18 mouse cellular contexts compared by ENCODE assay signal in genomic region chr15:12452141-12452995, GRCm38 (mm10).
DNase-seq lines count a peak whose midpoint lies in the region; ATAC-seq lines count a peak whose summit lies in the region.
"Had no signal": no experiment of that assay in that cellular context is flagged by ENCODE, and none has a peak within 500 bp of the region (broad histone marks: within the 10 kb centered on the region; RNA-seq: fewer than 3 reads in every experiment).

No protein-coding gene starts in this region.

- H3K4me3 ChIP-seq in forebrain, embryonic 16.5 days (replicated peaks; ENCODE audit: low read length) = no peak overlapping the region
- no peak overlapping the region for H3K4me3 ChIP-seq in forebrain, embryonic 13.5 days
- H3K4me3 ChIP-seq in kidney, embryonic 14.5 days (ENCODE audit: low read length) = no peak overlapping the region
- H3K4me3 ChIP-seq in kidney, embryonic 15.5 days (replicated peaks) = no peak overlapping the region
- H3K4me3 ChIP-seq: embryonic facial prominence, embryonic 13.5 days; limb, embryonic 15.5 days; midbrain, embryonic 12.5 days had no signal

- H3K9me3 ChIP-seq in forebrain, embryonic 16.5 days (ENCODE audit: control insufficient read depth, low read length) = no peaks in the 10 kb centered on the region
- H3K9me3 ChIP-seq in forebrain, embryonic 13.5 days (replicated peaks) = no peaks in the 10 kb centered on the region
- H3K9me3 ChIP-seq in kidney, embryonic 14.5 days (ENCODE audit: control insufficient read depth, low read length) = no peaks in the 10 kb centered on the region
- no peaks in the 10 kb centered on the region for H3K9me3 ChIP-seq in kidney, embryonic 15.5 days (replicated peaks)
- H3K9me3 ChIP-seq: embryonic facial prominence, embryonic 13.5 days; limb, embryonic 15.5 days; midbrain, embryonic 12.5 days had no signal

- 81% methylated on average over 6 of the region's 6 CpGs for WGBS in forebrain, embryonic 16.5 days
- 88% methylated on average over 6 of the region's 6 CpGs for WGBS in forebrain, embryonic 13.5 days
- WGBS in kidney, embryonic 14.5 days = 63% methylated on average over 6 of the region's 6 CpGs
- WGBS in kidney, embryonic 15.5 days = 64% methylated on average over 6 of the region's 6 CpGs

- no peaks in the 10 kb centered on the region for H3K36me3 ChIP-seq in forebrain, embryonic 16.5 days (ENCODE audit: control insufficient read depth, insufficient read depth)
- H3K36me3 ChIP-seq in forebrain, embryonic 13.5 days (ENCODE audit: poor library complexity, severe bottlenecking) = no peaks in the 10 kb centered on the region
- peaks cover 3% of the 10 kb centered on the region; the same call in 1 of the 2 replicates for H3K36me3 ChIP-seq in kidney, embryonic 14.5 days (ENCODE audit: control insufficient read depth, insufficient read depth, low read length)
- peaks cover 25% of the 10 kb centered on the region; the same call in 1 of the 2 replicates for H3K36me3 ChIP-seq in kidney, embryonic 15.5 days
- H3K36me3 ChIP-seq: embryonic facial prominence, embryonic 13.5 days; limb, embryonic 15.5 days; midbrain, embryonic 12.5 days had no signal

- H3K4me2 ChIP-seq in forebrain, embryonic 16.5 days (ENCODE audit: low read length) = no peak overlapping the region
- H3K4me2 ChIP-seq in forebrain, embryonic 13.5 days = no peak overlapping the region
- H3K4me2 ChIP-seq in kidney, embryonic 14.5 days (replicated peaks; ENCODE audit: low read depth, low read length) = no peak overlapping the region
- no peak overlapping the region for H3K4me2 ChIP-seq in kidney, embryonic 15.5 days
- H3K4me2 ChIP-seq: embryonic facial prominence, embryonic 13.5 days; limb, embryonic 15.5 days; midbrain, embryonic 12.5 days had no signal

- no peaks in the 10 kb centered on the region for H3K4me1 ChIP-seq in forebrain, embryonic 16.5 days (replicated peaks; ENCODE audit: control insufficient read depth, insufficient read depth, low read length)
- H3K4me1 ChIP-seq in forebrain, embryonic 13.5 days = no peaks in the 10 kb centered on the region
- peaks cover 4% of the 10 kb centered on the region; the same call in 1 of the 2 replicates for H3K4me1 ChIP-seq in kidney, embryonic 14.5 days (ENCODE audit: control insufficient read depth, insufficient read depth, low read length)
- peaks cover 35% of the 10 kb centered on the region for H3K4me1 ChIP-seq in kidney, embryonic 15.5 days
- H3K4me1 ChIP-seq: midbrain, embryonic 12.5 days had no signal

- H3K27me3 ChIP-seq in forebrain, embryonic 16.5 days (replicated peaks; ENCODE audit: control insufficient read depth, insufficient read depth, low read length) = no peaks in the 10 kb centered on the region
- H3K27me3 ChIP-seq in forebrain, embryonic 13.5 days = no peaks in the 10 kb centered on the region
- no peaks in the 10 kb centered on the region for H3K27me3 ChIP-seq in kidney, embryonic 14.5 days (ENCODE audit: control insufficient read depth, insufficient read depth, low read length)
- no peaks in the 10 kb centered on the region for H3K27me3 ChIP-seq in kidney, embryonic 15.5 days
- H3K27me3 ChIP-seq: CH12.LX; embryonic facial prominence, embryonic 13.5 days; limb, embryonic 15.5 days; midbrain, embryonic 12.5 days had no signal

- no peak overlapping the region for H3K27ac ChIP-seq in forebrain, embryonic 16.5 days (ENCODE audit: low read length)
- H3K27ac ChIP-seq in forebrain, embryonic 13.5 days = no peak overlapping the region
- no peak overlapping the region for H3K27ac ChIP-seq in kidney, embryonic 14.5 days (ENCODE audit: low read depth, low read length)
- H3K27ac ChIP-seq in kidney, embryonic 15.5 days = no peak overlapping the region
- H3K27ac ChIP-seq: embryonic facial prominence, embryonic 13.5 days; limb, embryonic 15.5 days; midbrain, embryonic 12.5 days had no signal

- ATAC-seq in forebrain, embryonic 16.5 days = peak; percentile 26; the same call in 1 of the 2 replicates
- no peak for ATAC-seq in forebrain, embryonic 13.5 days
- peak; percentile 47; the same call in 1 of the 2 replicates for ATAC-seq in kidney, embryonic 14.5 days (ENCODE audit: low FRiP score, low TSS enrichment)
- no peak; the same call in 1 of the 2 replicates for ATAC-seq in kidney, embryonic 15.5 days (replicated peaks; ENCODE audit: low FRiP score)
- no peak for ATAC-seq in megakaryocyte-erythroid progenitor cell, adult 5-6 weeks (replicated peaks; ENCODE audit: low FRiP score, low TSS enrichment, poor library complexity, severe bottlenecking)
- ATAC-seq: inflammation-experienced regulatory T-cells, adult 6 months had no signal

- peak; percentile 28 for DNase-seq in cerebellum, adult 11 months
- DNase-seq in cerebellum, postnatal 10 days = peak; percentile 31 to 49
- no peak for DNase-seq in left cerebral cortex, adult 18-20 months (ENCODE audit: low spot score in 2 of 2)
- DNase-seq: adrenal gland, adult 2 months; heart, adult 18-20 months; heart, postnatal 10 days; layer of hippocampus, adult 9-11 months; thymus, postnatal 14 days had no signal

- no peak overlapping the region for H3K9ac ChIP-seq in forebrain, embryonic 16.5 days (replicated peaks; ENCODE audit: low read depth, low read length)
- H3K9ac ChIP-seq in forebrain, embryonic 13.5 days = no peak overlapping the region
- H3K9ac ChIP-seq in kidney, embryonic 14.5 days (ENCODE audit: low read depth, low read length) = no peak overlapping the region
- H3K9ac ChIP-seq in kidney, embryonic 15.5 days = no peak overlapping the region
- H3K9ac ChIP-seq: embryonic facial prominence, embryonic 13.5 days; limb, embryonic 15.5 days; midbrain, embryonic 12.5 days had no signal

Comparison
In these comparisons a context has a peak if more than half of its experiments do, and no peak if none do; other contexts are left out.
1. ATAC-seq: peak in forebrain, embryonic 16.5 days (single experiment) and kidney, embryonic 14.5 days (single experiment); none in forebrain, embryonic 13.5 days (single experiment), kidney, embryonic 15.5 days (single experiment) and megakaryocyte-erythroid progenitor cell, adult 5-6 weeks (single experiment).
2. DNase-seq: peak in cerebellum, adult 11 months (single experiment) and cerebellum, postnatal 10 days (2 of 2); none in left cerebral cortex, adult 18-20 months (0 of 2).